Mouse (Mus musculus) retina, embryonic 14.5 days (tissue): ENCODE data around the gene Dffb.

Experiments
- DNase-seq: peaks from one replicate; pipeline ENCODE4 v3.0.0-alpha.2; 2015; ENCODE audit warnings: low spot score

Dffb gene

DNA sequence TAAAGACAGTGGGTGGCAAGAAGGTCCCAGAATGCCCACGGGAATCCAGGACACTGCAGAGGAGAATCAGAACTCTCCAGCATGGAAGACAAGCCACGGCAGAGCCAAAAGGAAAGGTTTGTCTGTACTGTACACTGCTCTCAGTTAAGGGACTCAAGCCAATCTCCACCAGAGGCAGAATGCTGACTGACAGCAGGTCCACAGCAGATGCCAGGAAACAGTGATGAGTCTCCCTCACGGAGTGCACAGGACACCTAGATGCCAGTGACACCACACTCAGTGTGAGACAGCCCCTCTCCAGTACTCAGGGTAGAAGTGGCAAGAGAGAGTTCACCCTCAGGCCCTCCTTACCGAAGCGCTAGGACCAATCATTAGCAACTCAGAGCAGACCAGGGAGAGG, 8.3 kb downstream of the Dffb start:
- no peak for DNase-seq

DNA sequence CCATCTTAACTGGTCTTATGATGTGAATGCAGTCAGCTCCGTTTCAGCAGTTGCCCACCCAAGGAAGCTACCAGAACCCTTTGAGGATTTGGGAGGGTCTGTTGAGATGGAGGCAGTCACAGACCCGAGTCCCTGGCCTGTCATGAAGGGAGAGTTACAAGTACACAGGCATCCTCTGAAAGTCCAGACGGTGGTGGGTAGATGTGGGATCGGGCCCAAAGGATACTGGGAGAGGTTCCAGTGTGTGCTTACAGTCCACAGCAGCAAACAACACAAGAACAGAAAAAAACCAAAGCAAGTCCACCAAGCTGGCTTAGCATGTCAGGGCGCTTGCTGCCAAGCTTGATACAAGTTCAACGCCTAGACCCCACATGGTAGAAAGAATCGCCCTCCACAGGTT, 12.3 kb downstream of the Dffb start:
- no peak for DNase-seq

DNA sequence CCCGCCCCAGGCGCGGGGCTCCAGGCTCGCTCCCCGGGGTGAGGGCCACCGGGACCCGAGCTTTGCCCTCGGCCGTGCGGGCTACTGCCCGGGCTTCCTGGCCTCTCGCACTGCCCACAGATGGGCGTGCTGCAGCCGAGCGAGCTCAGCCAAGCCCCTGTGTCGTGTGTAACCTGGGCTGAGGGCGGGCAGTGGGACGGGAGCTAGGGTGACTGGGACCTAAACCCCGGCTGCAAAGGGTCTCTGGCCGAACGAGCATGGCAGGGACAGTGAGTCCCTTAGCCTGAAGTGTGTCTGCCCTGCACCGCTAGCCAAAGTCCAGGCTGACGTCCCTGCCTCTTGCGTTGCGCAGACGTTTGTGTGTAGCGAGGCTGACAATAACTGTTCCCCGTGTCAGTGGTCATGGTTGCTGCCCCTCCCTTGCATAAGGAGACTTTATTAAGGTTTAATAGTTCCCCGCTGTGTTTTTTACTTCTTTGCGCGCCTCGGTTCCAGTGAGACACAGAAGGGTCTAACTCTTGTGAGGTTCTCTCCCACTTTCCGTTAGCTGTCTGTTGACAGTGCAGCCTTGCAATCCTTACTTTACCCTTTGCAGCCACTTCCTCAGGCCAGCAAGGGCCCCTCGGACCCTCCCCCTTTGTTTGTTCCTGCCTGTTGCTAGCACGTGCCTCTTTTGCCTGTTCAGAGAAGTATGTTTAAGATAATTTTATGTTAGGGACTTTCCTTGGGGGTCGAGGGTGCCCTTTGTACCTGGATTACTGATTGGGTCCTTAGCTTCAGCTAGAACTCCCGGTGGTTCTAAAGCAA, 17.3 kb downstream of the Dffb start:
- peak; percentile 54 for DNase-seq

DNA sequence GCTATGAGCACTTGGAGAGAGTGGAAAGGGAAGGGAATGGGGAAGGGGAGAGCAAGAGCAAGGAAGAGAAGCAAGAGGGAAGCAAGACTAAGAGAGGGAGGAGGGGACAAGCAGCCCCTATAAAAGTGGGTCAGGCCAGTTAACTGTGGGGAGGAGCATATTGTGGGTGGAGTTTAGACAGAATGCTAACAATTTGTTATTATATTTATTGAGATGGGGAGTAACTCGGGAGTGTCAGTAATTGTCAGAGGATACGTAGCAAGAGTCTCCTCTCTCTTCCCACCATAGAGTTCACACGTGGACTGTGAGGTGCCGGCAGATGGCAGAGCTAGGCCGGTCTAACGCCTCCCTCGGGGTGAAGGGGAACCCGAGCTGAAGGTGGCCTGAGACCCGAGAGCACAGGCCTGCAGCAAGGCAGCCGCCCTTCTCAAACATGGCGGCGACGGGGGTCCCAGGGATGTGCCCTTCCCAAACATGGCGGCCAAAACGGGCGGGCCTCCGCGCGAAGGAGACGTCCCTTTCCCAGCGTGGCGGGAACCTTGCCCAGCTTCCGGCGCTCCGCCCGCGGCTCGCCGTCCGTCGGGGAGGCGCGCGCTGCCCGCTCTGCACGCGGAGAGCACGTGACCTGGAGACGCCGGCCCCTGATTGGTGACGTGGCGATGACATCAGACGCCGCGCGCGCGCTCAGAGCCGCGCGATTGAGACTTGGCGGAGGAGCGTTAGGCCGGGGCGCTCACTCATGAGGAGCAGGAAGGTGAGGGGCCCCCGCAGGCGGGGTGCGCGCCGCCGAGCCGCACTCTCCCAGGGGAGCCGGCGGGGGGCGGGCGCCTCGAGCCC, 18.1 kb downstream of the Dffb start, which contains the start of gene A430005L14Rik:
A430005L14Rik (plus strand) TSS at position 669 of the 837 bp plus-strand sequence.
- peak; percentile 95 for DNase-seq

DNA sequence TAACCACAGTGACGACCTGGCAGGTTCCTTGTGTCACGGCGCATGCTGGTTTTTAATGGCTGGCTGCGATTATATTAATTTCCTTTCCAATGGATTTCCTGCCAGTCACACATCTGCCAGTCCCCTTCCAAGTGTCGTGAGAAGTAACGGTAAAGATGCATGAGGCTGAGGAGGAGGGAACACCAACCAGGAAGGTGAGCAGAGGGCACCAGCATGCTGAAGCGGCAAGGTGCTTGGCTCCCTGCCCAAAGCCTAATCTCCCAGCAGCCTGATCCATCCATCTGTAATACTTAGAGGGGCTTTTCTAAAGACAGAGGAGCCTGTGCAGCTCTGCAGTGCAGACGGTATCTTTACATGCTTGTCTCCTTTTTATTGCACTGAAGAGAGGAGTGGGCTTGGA, 19.3 kb downstream of the Dffb start:
- no peak for DNase-seq

DNA sequence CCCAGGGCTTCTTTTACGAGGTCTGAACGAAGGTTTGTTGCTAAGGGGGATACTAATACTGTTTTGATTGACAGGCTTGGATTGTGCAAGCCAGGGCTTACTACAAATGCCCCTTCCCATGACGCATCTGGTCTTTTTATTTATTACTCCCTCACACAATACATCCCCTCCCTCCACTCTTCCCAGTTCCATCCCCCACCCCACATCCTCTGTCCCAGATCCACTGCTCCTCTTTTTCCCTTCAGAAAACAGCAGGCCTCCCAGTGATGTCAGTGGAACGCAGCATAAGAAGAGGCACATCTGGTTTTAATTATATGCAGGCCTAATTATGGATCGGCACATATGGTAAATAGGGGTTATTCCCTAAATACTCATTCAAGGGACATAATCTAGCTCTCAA, 23.2 kb downstream of the Dffb start:
- no peak for DNase-seq

DNA sequence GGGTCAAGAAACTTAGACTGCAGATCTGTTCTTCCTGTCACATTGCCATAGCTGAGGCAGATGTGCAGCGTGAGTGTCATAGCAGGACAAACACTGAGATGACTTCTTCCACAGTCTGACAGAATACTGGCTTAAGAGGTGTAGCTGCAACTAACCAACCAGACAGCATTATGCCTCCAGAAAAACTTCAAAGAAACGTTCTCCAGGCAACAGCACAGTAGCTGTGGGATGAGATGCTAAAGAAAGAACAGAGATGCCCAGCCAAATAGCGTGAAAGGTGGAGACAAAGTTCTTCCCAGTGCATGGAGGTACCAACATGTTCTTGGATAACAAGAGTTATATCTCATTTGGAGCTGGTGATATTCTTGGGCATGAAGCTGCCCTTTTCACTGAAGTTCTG, 23.8 kb downstream of the Dffb start:
- DNase-seq, result no peak

DNA sequence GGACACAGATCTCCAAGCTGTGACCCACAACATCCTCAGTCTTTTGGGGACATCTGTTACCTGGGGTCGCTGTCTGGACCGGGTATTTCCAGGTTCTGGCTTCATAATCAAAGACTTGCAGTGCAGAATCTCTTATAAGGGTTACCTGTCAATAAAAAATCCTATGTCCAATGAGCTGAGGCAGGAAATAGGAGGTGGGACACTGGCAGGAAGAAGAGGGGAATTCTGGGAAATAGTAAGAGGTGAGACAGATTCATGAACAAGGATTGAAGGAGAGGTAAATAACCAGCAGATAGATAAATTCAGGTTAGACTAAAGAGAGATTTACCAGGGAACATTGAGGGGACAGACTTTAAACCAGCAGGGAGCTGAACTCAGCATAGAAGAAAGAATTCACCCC, 24.6 kb downstream of the Dffb start:
- DNase-seq, result no peak

DNA sequence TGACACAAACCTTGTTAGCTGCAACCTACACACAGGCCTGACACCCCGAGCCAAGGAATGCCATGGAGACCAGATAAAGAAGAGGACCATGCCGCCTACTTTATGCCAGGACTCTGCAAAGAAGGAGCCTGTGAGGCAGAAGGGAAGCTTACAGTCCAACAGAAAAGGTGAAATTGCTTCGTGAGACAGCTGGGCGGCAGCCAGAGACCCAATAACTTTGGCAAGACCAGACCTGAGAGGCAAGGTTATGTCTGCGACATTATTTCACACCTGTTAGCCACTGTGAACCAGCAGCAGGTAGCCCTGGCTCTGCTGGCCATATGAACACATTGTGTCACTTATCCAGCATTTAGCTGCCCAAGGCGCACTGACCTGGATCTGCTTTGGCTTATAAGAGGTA, 29.2 kb downstream of the Dffb start:
- DNase-seq, result no peak

DNA sequence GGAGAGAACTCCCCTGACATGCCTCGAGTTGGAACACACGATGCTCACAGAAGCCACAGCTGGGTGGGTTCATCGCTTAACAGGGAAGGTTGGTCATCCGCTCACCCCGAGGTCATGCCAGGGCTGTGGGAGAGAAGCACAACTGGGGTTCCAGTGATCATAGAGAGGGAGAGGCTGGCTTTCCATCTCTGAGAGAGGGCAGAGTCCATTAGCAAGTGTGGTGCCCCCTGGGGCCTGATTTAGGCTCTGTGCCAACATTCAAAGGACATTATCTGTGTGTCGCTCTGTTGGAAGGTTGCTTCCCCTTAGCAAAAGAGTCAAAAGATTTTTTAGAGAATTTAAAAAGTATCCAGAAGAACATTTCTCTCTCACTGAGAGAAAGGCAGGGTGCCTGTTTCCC, 30.7 kb downstream of the Dffb start:
- DNase-seq, result no peak

DNA sequence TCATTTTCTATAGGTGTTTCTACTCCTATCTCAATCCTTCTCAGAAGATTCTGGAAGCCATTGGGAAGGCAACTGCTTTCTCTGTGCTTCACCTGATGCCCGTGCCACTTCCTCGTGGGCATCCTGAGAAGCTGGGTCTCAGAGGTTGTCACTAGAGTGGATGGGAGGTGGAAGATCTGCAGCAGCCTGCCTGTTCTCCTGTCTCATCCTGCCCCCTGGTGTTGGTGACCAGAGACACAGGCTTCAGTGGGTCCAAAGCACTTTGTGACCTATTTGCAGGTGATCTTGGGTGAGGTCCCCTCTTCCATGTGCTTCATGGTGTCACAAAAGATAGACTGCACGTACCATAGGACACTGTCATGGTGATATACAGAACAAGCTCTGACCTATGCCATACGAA, 31.7 kb downstream of the Dffb start:
- peak; percentile 57 for DNase-seq

DNA sequence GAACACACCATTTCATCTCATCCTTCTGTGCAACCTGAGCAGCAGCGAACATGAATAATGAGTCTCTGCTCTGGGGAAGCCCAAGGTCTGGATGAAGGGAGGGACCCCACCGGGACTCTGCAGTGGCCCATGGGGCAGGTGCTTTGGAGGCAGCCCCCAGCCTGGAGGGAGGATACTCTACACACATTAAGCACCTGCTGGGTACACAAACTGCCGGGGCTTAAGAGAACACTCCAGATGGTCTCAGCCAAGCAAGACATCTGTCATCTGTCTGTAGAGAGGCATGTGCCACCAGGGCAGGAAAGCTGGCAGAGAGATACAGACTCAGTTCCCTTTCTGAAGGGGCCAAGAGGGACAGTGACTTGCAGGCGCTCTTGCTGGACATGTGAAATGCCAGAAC, 45.0 kb downstream of the Dffb start:
- no peak for DNase-seq

DNA sequence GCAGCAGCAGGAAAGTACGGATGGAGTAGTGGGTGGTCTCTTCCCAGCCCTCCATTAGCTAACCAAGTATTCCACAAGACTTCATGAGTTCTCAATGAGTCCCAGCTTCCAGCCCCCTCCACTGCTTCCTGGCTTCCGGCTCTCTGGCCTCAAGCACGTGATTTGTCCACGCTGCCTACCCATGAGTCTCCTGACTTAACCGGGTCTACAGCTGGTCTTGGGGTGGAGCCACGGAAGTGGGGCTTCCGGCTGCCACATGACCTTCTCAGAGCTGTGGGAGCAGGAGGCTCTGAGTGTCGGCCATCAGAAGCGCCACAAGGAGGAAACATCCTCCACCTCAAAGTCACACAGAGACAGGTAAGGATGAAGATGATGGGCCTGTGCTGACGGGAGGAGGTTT, 45.5 kb downstream of the Dffb start:
- DNase-seq, result no peak

DNA sequence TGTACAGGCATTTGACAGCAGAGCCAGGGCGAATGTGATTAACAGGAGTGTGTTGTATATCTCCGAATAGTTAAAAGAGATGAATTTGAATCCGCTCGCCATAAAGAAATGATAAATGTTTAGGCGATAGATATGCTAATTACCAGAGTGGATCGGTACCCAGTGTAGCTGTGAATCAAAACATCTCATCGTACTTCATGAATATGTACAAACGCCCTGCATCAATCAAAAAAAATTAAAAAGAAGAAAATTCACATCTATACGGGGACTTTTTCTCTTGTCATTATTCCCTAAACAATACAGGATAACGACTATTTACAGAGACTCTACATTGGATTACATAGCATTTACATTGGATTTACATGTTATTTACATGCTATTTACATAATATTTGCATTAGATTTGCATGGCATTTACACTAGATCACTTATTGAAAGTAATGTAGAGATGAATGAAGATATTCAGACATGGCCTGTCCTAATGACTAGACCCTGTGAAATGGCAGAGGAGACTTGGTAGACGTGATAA, 46.1 kb downstream of the Dffb start:
- DNase-seq, result no peak

DNA sequence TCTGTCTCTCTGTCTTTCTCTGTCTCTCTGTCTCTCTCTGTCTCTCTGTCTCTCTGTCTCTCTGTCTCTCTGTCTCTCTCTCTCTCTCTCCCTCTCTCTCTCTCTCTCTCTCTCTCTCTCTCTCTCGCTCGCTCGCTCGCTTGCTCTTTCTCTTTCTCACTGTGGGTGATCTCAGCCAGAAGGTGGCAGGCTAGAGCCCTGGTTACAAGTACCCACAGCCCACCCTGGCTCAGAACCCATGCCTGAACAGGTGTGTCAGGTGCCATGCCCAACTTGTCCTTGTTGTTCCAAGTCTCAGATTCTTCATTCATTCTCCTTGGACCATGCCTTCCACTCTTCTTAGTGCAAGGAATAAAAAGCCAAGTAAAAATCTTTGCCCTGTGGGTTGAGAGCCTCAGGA, 52.8 kb downstream of the Dffb start:
- DNase-seq, result peak; percentile 36

DNA sequence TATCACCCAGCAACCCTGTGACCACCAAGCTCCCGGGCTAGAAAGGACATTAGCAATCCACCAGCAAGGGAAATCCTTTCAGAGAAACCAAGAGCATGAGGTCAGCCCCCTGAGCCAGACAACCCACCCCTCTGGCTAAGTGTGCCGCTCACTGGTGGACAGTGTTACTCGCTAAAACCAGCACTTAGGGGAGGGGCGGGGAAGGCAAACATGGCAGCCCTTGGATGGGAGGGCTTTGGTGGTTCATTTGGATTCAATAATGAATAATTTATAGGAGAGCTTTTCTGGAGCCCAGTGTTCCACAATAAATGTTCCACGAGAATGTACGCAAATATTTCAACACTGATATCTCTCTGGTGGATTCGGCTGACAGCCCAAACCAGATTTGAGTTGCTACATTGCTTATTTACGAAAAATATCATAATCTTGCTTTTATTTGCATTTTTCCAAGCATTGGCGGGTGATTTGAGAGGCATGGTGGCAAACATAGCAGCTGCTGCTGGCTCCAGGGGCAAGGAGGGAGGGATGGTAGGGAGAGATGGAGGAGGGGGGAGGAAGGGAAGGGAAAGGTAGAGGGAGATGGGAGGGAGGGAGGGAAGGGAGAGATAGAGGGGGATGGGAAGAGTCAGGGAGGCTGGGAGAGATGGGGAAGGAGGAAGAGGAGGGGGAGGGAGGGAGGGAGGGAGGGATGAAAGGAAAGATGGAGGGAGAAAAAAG, 54.3 kb downstream of the Dffb start:
- peak; percentile 27 for DNase-seq

DNA sequence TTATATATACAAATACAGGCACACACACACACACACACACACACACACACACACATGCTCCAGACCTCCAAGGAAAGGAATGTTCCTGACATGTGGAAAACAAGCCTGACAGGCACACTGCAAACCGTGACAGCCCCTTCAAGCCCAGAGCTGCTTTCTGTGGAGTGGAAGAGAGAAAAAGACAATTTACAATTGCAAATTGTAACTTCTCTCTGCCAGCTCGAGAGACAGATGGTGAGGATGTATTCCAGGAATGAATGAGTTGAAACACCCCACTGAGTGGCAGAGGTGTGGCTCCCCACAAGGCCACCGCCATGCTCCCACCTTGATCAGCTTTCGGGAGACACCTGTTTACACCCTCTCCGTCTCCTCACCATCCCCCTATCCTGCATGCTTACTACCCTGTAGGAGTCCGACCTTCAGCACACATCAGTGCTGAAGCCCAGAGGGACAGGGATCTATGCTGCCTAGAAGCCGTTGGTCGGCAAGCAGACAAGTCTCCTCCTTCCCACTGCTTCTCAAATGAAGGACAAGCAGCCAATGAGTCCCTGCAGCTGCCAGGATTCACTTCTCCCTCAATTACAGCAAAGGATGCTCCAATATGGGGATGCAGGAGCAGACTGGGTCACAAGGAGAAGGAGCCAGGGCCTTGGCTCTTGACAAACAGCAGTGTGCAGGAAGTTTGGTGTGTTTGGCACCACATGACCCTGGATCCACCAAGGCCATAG, 57.0 kb downstream of the Dffb start:
- no peak for DNase-seq
